Mouse (Mus musculus): ENCODE measurements around the gene Masp1. TPM values are rescaled to one million over a fixed set of nuclear protein-coding genes. Genes with fewer than 3 reads are reported as not detected.

Gene Masp1
- polyA plus RNA-seq, 2 experiments, result 7.2 to 9.5 TPM

DNA sequence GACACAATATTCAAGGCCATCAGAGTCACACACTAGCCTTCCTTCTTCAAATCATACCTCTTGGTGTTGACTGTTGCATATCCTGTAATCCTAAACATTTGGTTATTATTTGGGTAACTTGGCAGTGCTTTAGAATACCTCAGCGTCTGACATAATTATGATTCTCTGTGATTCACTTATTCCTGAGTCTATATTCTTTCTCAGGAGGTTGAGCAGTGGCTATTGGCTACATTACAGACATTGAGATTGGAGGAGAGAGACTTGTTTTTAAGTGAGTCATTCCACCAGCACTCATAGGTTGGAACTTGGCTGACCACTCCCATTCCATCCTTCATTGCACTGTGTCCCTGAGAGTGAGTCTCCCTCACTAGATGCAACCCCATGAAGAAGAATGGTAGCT is 7.2 kb downstream of the Masp1 start:
- no peak for TF ChIP-seq POLR2A (IDR thresholded peaks at IDR 0.05; ENCODE audit: borderline replicate concordance, extremely low read depth, insufficient read depth, insufficient read length)
- no peak overlapping the region for H3K9ac ChIP-seq (ENCODE audit: low read depth, low read length, severe bottlenecking)
- no peaks in the 10 kb centered on the region for H3K36me3 ChIP-seq (ENCODE audit: control insufficient read depth, insufficient read depth, low read length)
- H3K4me3 ChIP-seq (replicated peaks; ENCODE audit: low read length), result no peak overlapping the region
- H3K4me2 ChIP-seq (replicated peaks; ENCODE audit: low read depth, low read length, severe bottlenecking), result no peak overlapping the region
- no peaks in the 10 kb centered on the region for H3K9me3 ChIP-seq (ENCODE audit: control insufficient read depth, low read length)
- WGBS, result 74% methylated on average over 1 of the region's 1 CpGs
- H3K27ac ChIP-seq (replicated peaks; ENCODE audit: low read depth, low read length), result no peak overlapping the region
- no peak for DNase-seq (ENCODE audit: low spot score)
- no peak for ATAC-seq (ENCODE audit: low FRiP score, low read depth)
- no peaks in the 10 kb centered on the region for H3K27me3 ChIP-seq (ENCODE audit: control insufficient read depth, insufficient read depth, low read length)
- peaks cover 22% of the 10 kb centered on the region for H3K4me1 ChIP-seq (ENCODE audit: control insufficient read depth, insufficient read depth, low read length)

DNA sequence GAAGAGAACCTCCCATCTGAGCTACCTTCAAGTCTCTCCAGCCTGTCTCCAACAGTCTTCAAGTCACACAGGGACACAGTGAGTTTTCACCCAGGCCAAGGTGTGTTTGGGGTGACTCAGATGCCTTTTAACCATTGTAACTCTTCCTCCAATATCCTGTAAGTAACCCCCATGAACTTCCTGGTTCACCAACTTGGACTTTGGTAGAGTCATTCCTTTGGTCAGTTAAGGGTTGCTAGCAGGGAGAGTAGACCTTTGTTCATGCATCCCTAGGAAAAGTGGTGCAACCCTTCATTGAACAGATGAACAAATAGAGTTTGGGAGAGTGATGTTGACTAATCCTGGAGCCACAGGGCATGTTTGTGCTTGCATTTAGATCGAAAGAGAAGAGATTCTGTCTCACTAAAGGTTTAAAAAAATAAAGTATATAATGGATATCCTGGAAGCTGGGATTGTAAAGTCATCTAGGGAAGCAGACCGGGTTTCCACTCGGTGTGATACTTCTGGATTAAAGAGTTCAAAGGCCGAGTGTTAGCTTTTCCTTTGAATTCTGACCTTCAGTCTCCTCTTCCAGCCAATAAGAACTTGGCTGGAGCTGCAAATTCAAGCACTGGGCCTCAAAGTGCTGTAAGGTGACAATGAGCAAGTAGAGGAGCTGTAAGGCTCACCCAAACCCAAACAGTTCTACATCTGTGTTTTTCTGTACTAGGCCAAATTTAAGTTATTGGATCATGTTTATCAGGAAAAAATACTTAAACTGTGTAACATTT is 9.3 kb downstream of the Masp1 start:
- WGBS, result 78% methylated on average over 4 of the region's 4 CpGs
- no peak for ATAC-seq (ENCODE audit: low FRiP score, low read depth)
- no peak overlapping the region for H3K4me3 ChIP-seq (replicated peaks; ENCODE audit: low read length)
- no peak overlapping the region for H3K27ac ChIP-seq (replicated peaks; ENCODE audit: low read depth, low read length)
- H3K4me2 ChIP-seq (replicated peaks; ENCODE audit: low read depth, low read length, severe bottlenecking), result no peak overlapping the region
- DNase-seq (ENCODE audit: low spot score), result no peak
- no peak for TF ChIP-seq POLR2A (IDR thresholded peaks at IDR 0.05; ENCODE audit: borderline replicate concordance, extremely low read depth, insufficient read depth, insufficient read length)
- peaks cover 8% of the 10 kb centered on the region for H3K4me1 ChIP-seq (ENCODE audit: control insufficient read depth, insufficient read depth, low read length)
- H3K9ac ChIP-seq (ENCODE audit: low read depth, low read length, severe bottlenecking), result no peak overlapping the region
- no peaks in the 10 kb centered on the region for H3K27me3 ChIP-seq (ENCODE audit: control insufficient read depth, insufficient read depth, low read length)
- H3K9me3 ChIP-seq (ENCODE audit: control insufficient read depth, low read length), result no peaks in the 10 kb centered on the region
- H3K36me3 ChIP-seq (ENCODE audit: control insufficient read depth, insufficient read depth, low read length), result no peaks in the 10 kb centered on the region

DNA sequence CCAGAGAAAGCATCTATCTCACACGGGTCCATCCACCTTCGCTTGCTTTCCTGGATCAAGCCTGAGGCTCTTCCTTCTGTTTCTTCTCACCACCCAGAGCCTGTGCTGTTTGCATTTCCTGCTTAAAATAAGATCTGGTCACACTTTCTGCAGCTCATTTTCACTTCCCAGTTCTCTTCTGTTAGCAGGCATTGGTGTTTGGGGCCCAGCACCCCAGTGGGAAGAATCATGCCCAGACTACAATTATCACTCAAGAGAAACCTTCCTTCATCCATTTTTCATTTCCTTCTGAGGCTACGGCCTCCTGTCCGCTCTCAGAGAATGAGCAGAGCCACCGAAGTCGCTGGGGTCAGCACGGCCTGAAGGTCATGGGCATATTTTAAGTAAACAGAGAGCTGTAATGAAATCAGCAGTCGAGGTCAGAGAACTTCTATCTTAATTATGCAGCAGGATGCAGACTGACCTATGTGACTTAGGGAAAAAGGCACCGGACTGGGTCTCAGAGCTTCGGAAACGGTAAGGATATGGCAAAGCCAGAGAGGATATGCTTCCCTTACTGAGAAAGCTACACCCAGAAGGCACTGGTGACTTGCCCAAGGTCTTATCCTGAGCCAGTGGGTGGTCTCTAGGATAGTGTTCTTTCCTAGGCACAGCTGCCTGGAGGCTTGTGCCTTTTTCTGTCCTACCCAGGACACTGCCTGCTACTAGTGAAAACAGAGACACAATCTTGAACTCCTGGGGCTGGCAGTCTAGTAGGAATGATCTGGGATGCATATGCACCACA is 14.5 kb downstream of the Masp1 start:
- H3K4me2 ChIP-seq (replicated peaks; ENCODE audit: low read depth, low read length, severe bottlenecking), result no peak overlapping the region
- ATAC-seq (ENCODE audit: low FRiP score, low read depth) (no peak), DNase-seq (ENCODE audit: low spot score) (no peak)
- TF ChIP-seq POLR2A (IDR thresholded peaks at IDR 0.05; ENCODE audit: borderline replicate concordance, extremely low read depth, insufficient read depth, insufficient read length), result no peak
- 56% methylated on average over 11 of the region's 11 CpGs for WGBS
- H3K4me1 ChIP-seq (ENCODE audit: control insufficient read depth, insufficient read depth, low read length), result no peaks in the 10 kb centered on the region
- no peaks in the 10 kb centered on the region for H3K36me3 ChIP-seq (ENCODE audit: control insufficient read depth, insufficient read depth, low read length)
- H3K4me3 ChIP-seq (replicated peaks; ENCODE audit: low read length), result no peak overlapping the region
- no peaks in the 10 kb centered on the region for H3K9me3 ChIP-seq (ENCODE audit: control insufficient read depth, low read length)
- no peak overlapping the region for H3K27ac ChIP-seq (replicated peaks; ENCODE audit: low read depth, low read length)
- H3K9ac ChIP-seq (ENCODE audit: low read depth, low read length, severe bottlenecking), result no peak overlapping the region
- no peaks in the 10 kb centered on the region for H3K27me3 ChIP-seq (ENCODE audit: control insufficient read depth, insufficient read depth, low read length)

DNA sequence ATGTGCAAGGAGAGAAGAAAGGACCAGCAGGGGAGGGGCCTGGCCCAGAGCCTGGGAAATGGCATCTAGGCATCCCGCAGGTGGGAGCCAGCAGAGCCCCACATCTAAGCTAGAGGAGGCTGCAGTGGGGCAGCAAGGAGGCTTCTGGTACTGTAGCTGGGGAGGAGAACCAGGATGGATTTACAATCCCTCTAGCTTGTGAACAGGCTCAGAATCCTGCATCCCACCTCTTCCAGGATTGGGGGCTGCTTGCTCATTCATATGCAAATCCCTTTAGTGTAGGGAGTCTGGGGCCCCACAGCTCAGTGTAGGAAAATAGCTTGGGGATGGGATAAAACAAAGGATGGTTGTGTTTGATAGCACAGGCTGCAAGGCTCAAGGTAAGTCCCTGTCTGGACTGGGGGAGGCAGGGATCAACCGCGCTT is 16.3 kb downstream of the Masp1 start:
- no peak for TF ChIP-seq POLR2A (IDR thresholded peaks at IDR 0.05; ENCODE audit: borderline replicate concordance, extremely low read depth, insufficient read depth, insufficient read length)
- Histone ChIP-seq H3K27me3 (ENCODE audit: control insufficient read depth, insufficient read depth, low read length) (no peaks in the 10 kb centered on the region), H3K4me3 (replicated peaks; ENCODE audit: low read length) (no peak overlapping the region), H3K36me3 (ENCODE audit: control insufficient read depth, insufficient read depth, low read length) (no peaks in the 10 kb centered on the region), H3K4me1 (ENCODE audit: control insufficient read depth, insufficient read depth, low read length) (no peaks in the 10 kb centered on the region), H3K27ac (replicated peaks; ENCODE audit: low read depth, low read length) (no peak overlapping the region), H3K4me2 (replicated peaks; ENCODE audit: low read depth, low read length, severe bottlenecking) (no peak overlapping the region), H3K9me3 (ENCODE audit: control insufficient read depth, low read length) (no peaks in the 10 kb centered on the region), H3K9ac (ENCODE audit: low read depth, low read length, severe bottlenecking) (no peak overlapping the region)
- DNase-seq (ENCODE audit: low spot score), result no peak
- 61% methylated on average over 3 of the region's 3 CpGs for whole genome bisulfite sequencing
- ATAC-seq (ENCODE audit: low FRiP score, low read depth), result no peak

DNA sequence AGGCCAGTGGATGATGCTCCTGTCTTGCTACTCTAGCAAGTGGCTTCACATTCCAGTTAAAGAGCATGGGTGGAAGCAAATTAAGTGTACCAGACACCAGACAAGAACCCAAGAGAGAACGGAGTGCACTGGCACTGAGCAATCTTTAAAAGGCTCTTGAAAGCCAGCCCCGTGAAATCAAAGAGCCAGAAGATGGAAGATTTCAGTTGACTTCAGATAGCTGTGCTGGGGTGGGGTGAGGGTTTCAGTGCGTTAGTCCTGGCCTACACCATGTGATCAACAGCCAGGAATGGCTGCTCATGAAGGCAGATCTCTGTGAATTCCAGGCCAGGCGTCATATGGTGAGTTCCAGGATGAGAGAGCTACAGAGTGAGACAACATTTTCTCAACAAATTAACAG is 17.3 kb downstream of the Masp1 start:
- DNase-seq (ENCODE audit: low spot score), result no peak
- H3K9ac ChIP-seq (ENCODE audit: low read depth, low read length, severe bottlenecking), result no peak overlapping the region
- no peak overlapping the region for H3K27ac ChIP-seq (replicated peaks; ENCODE audit: low read depth, low read length)
- H3K4me3 ChIP-seq (replicated peaks; ENCODE audit: low read length), result no peak overlapping the region
- WGBS, result 67% methylated on average over 4 of the region's 4 CpGs
- no peak for TF ChIP-seq POLR2A (IDR thresholded peaks at IDR 0.05; ENCODE audit: borderline replicate concordance, extremely low read depth, insufficient read depth, insufficient read length)
- no peak for ATAC-seq (ENCODE audit: low FRiP score, low read depth)
- H3K4me1 ChIP-seq (ENCODE audit: control insufficient read depth, insufficient read depth, low read length), result 0 out of 2 replicates have a peak, but pooled peaks cover 3% of the 10 kb centered on the region
- no peaks in the 10 kb centered on the region for H3K36me3 ChIP-seq (ENCODE audit: control insufficient read depth, insufficient read depth, low read length)
- H3K4me2 ChIP-seq (replicated peaks; ENCODE audit: low read depth, low read length, severe bottlenecking), result no peak overlapping the region
- no peaks in the 10 kb centered on the region for H3K9me3 ChIP-seq (ENCODE audit: control insufficient read depth, low read length)
- H3K27me3 ChIP-seq (ENCODE audit: control insufficient read depth, insufficient read depth, low read length), result no peaks in the 10 kb centered on the region
